8 mouse cellular contexts compared by ENCODE assay signal in the genomic region with DNA sequence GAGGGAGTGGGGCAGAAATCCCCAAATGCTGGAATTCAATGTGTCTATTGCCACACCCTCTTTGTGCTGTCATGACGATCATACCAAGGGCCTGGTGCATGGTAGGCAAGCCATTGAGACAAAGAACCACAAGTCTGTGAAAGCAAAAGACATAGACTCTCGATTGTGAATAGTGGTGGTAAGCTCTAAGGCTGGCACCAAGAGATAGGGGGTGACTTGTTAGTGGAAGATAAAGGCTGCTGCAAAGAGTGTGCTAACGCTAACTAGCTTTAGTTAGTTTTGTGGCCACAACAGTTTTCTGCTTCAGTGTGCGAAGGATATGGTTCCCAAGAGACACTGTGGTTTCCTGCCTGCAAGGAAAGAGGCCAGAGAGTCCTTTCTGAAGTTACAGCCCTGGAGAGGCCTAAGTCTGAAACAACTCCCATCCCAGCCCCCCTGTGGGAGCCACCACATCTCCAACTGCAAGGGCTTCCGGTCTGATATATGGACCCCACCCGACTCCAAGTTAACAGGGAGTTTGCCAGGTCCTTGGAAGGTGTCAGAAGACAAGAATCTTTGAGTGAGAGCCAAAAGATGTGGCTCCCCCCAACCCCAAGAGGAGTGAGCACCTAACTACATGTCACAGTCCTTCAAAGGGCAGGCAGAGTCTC. TPM values are rescaled to one million over a fixed set of nuclear protein-coding genes. Genes with fewer than 3 reads are reported as not detected.
A peak's percentile ranks its signal among the peaks of the same experiment; 100 is the strongest.
DNase-seq lines count a peak whose midpoint lies in the region; ATAC-seq lines count a peak whose summit lies in the region.

No protein-coding gene starts in this region.

- H3K4me2 ChIP-seq in embryonic facial prominence, embryonic 15.5 days (replicated peaks), result peak overlapping the region; percentile 80
- H3K4me2 ChIP-seq in hindbrain, embryonic 13.5 days, result peak overlapping the region; percentile 76
- peak overlapping the region; percentile 83 for H3K4me2 ChIP-seq in liver, embryonic 13.5 days
- no peak overlapping the region; the same call in 1 of the 2 replicates for H3K4me2 ChIP-seq in stomach, embryonic 14.5 days (replicated peaks; ENCODE audit: low read depth, low read length)

- H3K4me3 ChIP-seq in embryonic facial prominence, embryonic 15.5 days (replicated peaks), result 0 out of 2 replicates have a peak overlapping the region, but pooled peaks have one; percentile 1
- no peak overlapping the region for H3K4me3 ChIP-seq in hindbrain, embryonic 13.5 days
- peak overlapping the region; percentile 51; the same call in 1 of the 2 replicates for H3K4me3 ChIP-seq in liver, embryonic 13.5 days (replicated peaks)
- no peak overlapping the region for H3K4me3 ChIP-seq in stomach, embryonic 14.5 days (ENCODE audit: low read depth, low read length)

- peaks cover 23% of the 10 kb centered on the region for H3K4me1 ChIP-seq in embryonic facial prominence, embryonic 15.5 days
- H3K4me1 ChIP-seq in hindbrain, embryonic 13.5 days (replicated peaks), result peaks cover 12% of the 10 kb centered on the region
- H3K4me1 ChIP-seq in liver, embryonic 13.5 days (replicated peaks), result peaks cover 61% of the 10 kb centered on the region
- peaks cover 29% of the 10 kb centered on the region for H3K4me1 ChIP-seq in stomach, embryonic 14.5 days (ENCODE audit: control insufficient read depth, insufficient read depth, low read length)

- H3K9me3 ChIP-seq in embryonic facial prominence, embryonic 15.5 days (replicated peaks), result no peaks in the 10 kb centered on the region
- no peaks in the 10 kb centered on the region for H3K9me3 ChIP-seq in hindbrain, embryonic 13.5 days
- no peaks in the 10 kb centered on the region for H3K9me3 ChIP-seq in liver, embryonic 13.5 days (replicated peaks)
- no peaks in the 10 kb centered on the region for H3K9me3 ChIP-seq in stomach, embryonic 14.5 days (ENCODE audit: control insufficient read depth, low read depth, low read length)

- 59% methylated on average over 6 of the region's 6 CpGs for WGBS in embryonic facial prominence, embryonic 15.5 days
- WGBS in hindbrain, embryonic 13.5 days, result 69% methylated on average over 6 of the region's 6 CpGs
- WGBS in liver, embryonic 13.5 days (ENCODE audit: insufficient replicate concordance), result 15% methylated on average over 6 of the region's 6 CpGs
- 61% methylated on average over 6 of the region's 6 CpGs for WGBS in stomach, embryonic 14.5 days

- no peaks in the 10 kb centered on the region for H3K27me3 ChIP-seq in embryonic facial prominence, embryonic 15.5 days
- no peaks in the 10 kb centered on the region for H3K27me3 ChIP-seq in hindbrain, embryonic 13.5 days
- no peaks in the 10 kb centered on the region for H3K27me3 ChIP-seq in liver, embryonic 13.5 days
- H3K27me3 ChIP-seq in stomach, embryonic 14.5 days (ENCODE audit: control insufficient read depth, insufficient read depth, low read length), result no peaks in the 10 kb centered on the region

- H3K36me3 ChIP-seq in embryonic facial prominence, embryonic 15.5 days, result no peaks in the 10 kb centered on the region
- H3K36me3 ChIP-seq in hindbrain, embryonic 13.5 days, result no peaks in the 10 kb centered on the region
- H3K36me3 ChIP-seq in liver, embryonic 13.5 days, result no peaks in the 10 kb centered on the region
- no peaks in the 10 kb centered on the region for H3K36me3 ChIP-seq in stomach, embryonic 14.5 days (ENCODE audit: control insufficient read depth, insufficient read depth, low read length)

- no peak for ATAC-seq in embryonic facial prominence, embryonic 15.5 days (ENCODE audit: insufficient number of reproducible peaks, low FRiP score, low TSS enrichment, low read depth)
- ATAC-seq in hindbrain, embryonic 13.5 days (ENCODE audit: low FRiP score), result no peak
- peak; percentile 73 for ATAC-seq in liver, embryonic 13.5 days (ENCODE audit: low read depth)
- ATAC-seq in stomach, embryonic 14.5 days (ENCODE audit: insufficient number of reproducible peaks, insufficient read depth, low FRiP score, low read depth), result no peak

- H3K27ac ChIP-seq in embryonic facial prominence, embryonic 15.5 days (replicated peaks), result peak overlapping the region; percentile 96
- peak overlapping the region; percentile 44 for H3K27ac ChIP-seq in hindbrain, embryonic 13.5 days
- peak overlapping the region; percentile 86 for H3K27ac ChIP-seq in liver, embryonic 13.5 days
- H3K27ac ChIP-seq in stomach, embryonic 14.5 days (ENCODE audit: low read length), result peak overlapping the region; percentile 68; the same call in 1 of the 2 replicates

- DNase-seq in kidney, adult 18-20 months, result peak; percentile 42
- no peak for DNase-seq in kidney, adult 11 months
- DNase-seq in liver, embryonic 13.5 days, result peak; percentile 54
- no peak for DNase-seq in right cerebral cortex, postnatal 10 days (ENCODE audit: low spot score in 2 of 2)
- DNase-seq in cerebellum, postnatal 10 days, result no peak

- no peak overlapping the region for H3K9ac ChIP-seq in embryonic facial prominence, embryonic 15.5 days
- H3K9ac ChIP-seq in hindbrain, embryonic 13.5 days, result peak overlapping the region; percentile 43; the same call in 1 of the 2 replicates
- peak overlapping the region; percentile 38 for H3K9ac ChIP-seq in liver, embryonic 13.5 days
- no peak overlapping the region for H3K9ac ChIP-seq in stomach, embryonic 14.5 days (replicated peaks; ENCODE audit: low read depth, low read length)

RNA-seq across cellular contexts. Expression of gene B4galnt4, which starts 13.8 kb away (rescaled TPM):
- polyA plus RNA-seq in embryonic facial prominence, embryonic 15.5 days (2015; fragmentation: Nextera tagmentation; extraction: Ambion mirVana), result 12.0 and 15.1 TPM in 2 replicates
- polyA plus RNA-seq in hindbrain, embryonic 13.5 days (2015; fragmentation: Nextera tagmentation; extraction: Ambion mirVana), result 44.8 and 47.2 TPM in 2 replicates
- polyA plus RNA-seq in liver, embryonic 13.5 days (2015; fragmentation: Nextera tagmentation; extraction: Ambion mirVana), result 0.75 and 0.81 TPM in 2 replicates
- polyA plus RNA-seq in stomach, embryonic 14.5 days (2014; fragmentation: Nextera tagmentation; extraction: Ambion mirVana), result 8.6 and 10.3 TPM in 2 replicates

RNA-seq across cellular contexts. Expression of gene Gm17387, which starts 18.1 kb away (rescaled TPM):
- not detected in 2 replicates for polyA plus RNA-seq in embryonic facial prominence, embryonic 15.5 days (2015; fragmentation: Nextera tagmentation; extraction: Ambion mirVana)
- polyA plus RNA-seq in hindbrain, embryonic 13.5 days (2015; fragmentation: Nextera tagmentation; extraction: Ambion mirVana), result not detected in 2 replicates
- not detected in 2 replicates for polyA plus RNA-seq in liver, embryonic 13.5 days (2015; fragmentation: Nextera tagmentation; extraction: Ambion mirVana)
- polyA plus RNA-seq in stomach, embryonic 14.5 days (2014; fragmentation: Nextera tagmentation; extraction: Ambion mirVana), result not detected in 2 replicates

RNA-seq across cellular contexts. Expression of gene Ifitm6, which starts 29.3 kb away (rescaled TPM):
- 2.7 and 2.8 TPM in 2 replicates for polyA plus RNA-seq in embryonic facial prominence, embryonic 15.5 days (2015; fragmentation: Nextera tagmentation; extraction: Ambion mirVana)
- polyA plus RNA-seq in hindbrain, embryonic 13.5 days (2015; fragmentation: Nextera tagmentation; extraction: Ambion mirVana), result 0.53 TPM in 2 replicates
- polyA plus RNA-seq in liver, embryonic 13.5 days (2015; fragmentation: Nextera tagmentation; extraction: Ambion mirVana), result 2.7 and 2.9 TPM in 2 replicates
- polyA plus RNA-seq in stomach, embryonic 14.5 days (2014; fragmentation: Nextera tagmentation; extraction: Ambion mirVana), result 2.6 TPM in 1 of 2 replicates, not detected in the other

RNA-seq across cellular contexts. Expression of gene Pkp3, which starts 31.0 kb away (rescaled TPM):
- 115 and 118 TPM in 2 replicates for polyA plus RNA-seq in embryonic facial prominence, embryonic 15.5 days (2015; fragmentation: Nextera tagmentation; extraction: Ambion mirVana)
- 0.27 and 0.32 TPM in 2 replicates for polyA plus RNA-seq in hindbrain, embryonic 13.5 days (2015; fragmentation: Nextera tagmentation; extraction: Ambion mirVana)
- 0.70 and 0.71 TPM in 2 replicates for polyA plus RNA-seq in liver, embryonic 13.5 days (2015; fragmentation: Nextera tagmentation; extraction: Ambion mirVana)
- polyA plus RNA-seq in stomach, embryonic 14.5 days (2014; fragmentation: Nextera tagmentation; extraction: Ambion mirVana), result 20.2 and 21.1 TPM in 2 replicates

RNA-seq across cellular contexts. Expression of gene Ifitm3, which starts 36.5 kb away (rescaled TPM):
- polyA plus RNA-seq in embryonic facial prominence, embryonic 15.5 days (2015; fragmentation: Nextera tagmentation; extraction: Ambion mirVana), result 197 and 204 TPM in 2 replicates
- polyA plus RNA-seq in hindbrain, embryonic 13.5 days (2015; fragmentation: Nextera tagmentation; extraction: Ambion mirVana), result 29.0 and 29.1 TPM in 2 replicates
- 53.9 and 61.7 TPM in 2 replicates for polyA plus RNA-seq in liver, embryonic 13.5 days (2015; fragmentation: Nextera tagmentation; extraction: Ambion mirVana)
- polyA plus RNA-seq in stomach, embryonic 14.5 days (2014; fragmentation: Nextera tagmentation; extraction: Ambion mirVana), result 347 and 377 TPM in 2 replicates

Comparison
In these comparisons a context has a peak if more than half of its experiments do, and no peak if none do; other contexts are left out.
1. DNase-seq: peak in kidney, adult 18-20 months (single experiment) and liver, embryonic 13.5 days (single experiment); none in kidney, adult 11 months (single experiment), right cerebral cortex, postnatal 10 days (0 of 2) and cerebellum, postnatal 10 days (0 of 2).
2. H3K27ac ChIP-seq: peak in every context shown above with its lines; median percentile 96 in embryonic facial prominence, embryonic 15.5 days; 86 in liver, embryonic 13.5 days; 68 in stomach, embryonic 14.5 days; 44 in hindbrain, embryonic 13.5 days.
3. H3K4me3 ChIP-seq: peak in embryonic facial prominence, embryonic 15.5 days (single experiment) and liver, embryonic 13.5 days (single experiment); none in hindbrain, embryonic 13.5 days (single experiment) and stomach, embryonic 14.5 days (single experiment).
4. H3K9ac ChIP-seq: peak in hindbrain, embryonic 13.5 days (single experiment) and liver, embryonic 13.5 days (single experiment); none in embryonic facial prominence, embryonic 15.5 days (single experiment) and stomach, embryonic 14.5 days (single experiment).